Mouse (Mus musculus) forebrain, embryonic 14.5 days (tissue): ENCODE data around the gene Mia2. TPM values are rescaled to one million over a fixed set of nuclear protein-coding genes. Genes with fewer than 3 reads are reported as not detected.

Source experiments
- ATAC-seq: fragments of 200-750 bp; cut with Nextera tagmentation; 2 replicates; pipeline ENCODE4 v1.8.0; 2017; ENCODE audit warnings: mild to moderate bottlenecking, moderate library complexity
- DNase-seq: peaks from one replicate; pipeline ENCODE4 v3.0.0-alpha.2; 2015; ENCODE audit warnings: low spot score
- H3K27ac ChIP-seq: fragments of 300-500 bp; sonication (generic); 2 replicates; pipeline ENCODE4 v1.5.1; 2014; ENCODE audit warnings: low read depth, mild to moderate bottlenecking, control low read depth, low read length, moderate library complexity
- H3K27me3 ChIP-seq: fragments of 300-500 bp; sonication (generic); replicated peaks from 2 replicates; pipeline ENCODE4 v1.6.1; 2014; ENCODE audit warnings: low read length, control low read depth, mixed read lengths; ENCODE audit not compliant: control insufficient read depth, insufficient read depth
- H3K36me3 ChIP-seq: fragments of 300-500 bp; sonication (generic); 2 replicates; pipeline ENCODE4 v1.6.1; 2014; ENCODE audit warnings: low read length, control low read depth; ENCODE audit not compliant: control insufficient read depth, insufficient read depth
- H3K4me1 ChIP-seq: fragments of 300-500 bp; sonication (generic); 2 replicates; pipeline ENCODE4 v1.6.1; 2014; ENCODE audit warnings: antibody characterized with exemption, low read length, control low read depth; ENCODE audit not compliant: control insufficient read depth, insufficient read depth
- H3K4me2 ChIP-seq: fragments of 300-500 bp; sonication (generic); 2 replicates; pipeline ENCODE4 v1.6.1; 2014; ENCODE audit warnings: mild to moderate bottlenecking, control low read depth, low read length
- H3K4me3 ChIP-seq: fragments of 300-500 bp; sonication (generic); 2 replicates; pipeline ENCODE4 v1.5.1; 2014; ENCODE audit warnings: low read depth, low read length, control low read depth
- H3K9ac ChIP-seq: fragments of 300-500 bp; sonication (generic); 2 replicates; pipeline ENCODE4 v1.6.1; 2014; ENCODE audit warnings: mild to moderate bottlenecking, low read length, control low read depth, moderate library complexity
- H3K9me3 ChIP-seq: fragments of 300-500 bp; sonication (generic); replicated peaks from 2 replicates; pipeline ENCODE4 v1.6.1; 2016; ENCODE audit warnings: low read length, control low read depth, mixed read lengths; ENCODE audit not compliant: control insufficient read depth
- WGBS: fragments of 180-500 bp; shearing (Covaris S2); extraction: QIAGEN DNeasy Blood & Tissue Kit; methylation state at CpG from one replicate; pipeline ENCODE4 v1.1.7; 2014; 5-methylcytosine and 5-hydroxymethylcytosine counted together
- polyA plus RNA-seq: library from polyadenylated mRNA; unstranded; fragments of >200 nt; fragmentation: Nextera tagmentation; extraction: Ambion mirVana; gene quantifications from 2 replicates; pipeline ENCODE4 v1.2.1, GENCODE M21; 2014

The Mia2 gene
- polyA plus RNA-seq, 1 experiment from 2014 or later, result 32.3 TPM

DNA sequence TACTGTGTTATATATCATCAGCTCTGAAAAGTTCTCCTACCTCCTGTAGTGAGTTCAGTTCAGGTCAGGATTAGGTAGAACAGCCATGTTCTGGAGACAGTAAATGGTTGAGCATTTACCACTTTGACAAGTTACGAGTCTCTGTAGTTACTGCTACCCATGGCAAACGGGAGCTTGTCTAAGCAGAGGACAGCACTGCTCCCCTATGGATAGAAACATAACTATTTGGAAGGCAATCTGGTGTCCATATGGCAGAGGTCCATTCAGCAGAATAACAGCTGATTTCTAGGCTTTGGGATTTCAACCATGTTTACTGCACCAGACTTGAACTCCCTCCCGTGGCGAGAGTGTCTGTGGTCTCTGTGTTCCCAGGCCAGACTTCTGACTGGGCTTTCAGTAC lies 100.3 kb downstream of the Mia2 start:
- H3K4me2 ChIP-seq, result no peak overlapping the region
- H3K4me1 ChIP-seq, result no peaks in the 10 kb centered on the region
- H3K9ac ChIP-seq, result no peak overlapping the region
- peaks cover 30% of the 10 kb centered on the region for H3K36me3 ChIP-seq
- H3K9me3 ChIP-seq, result no peaks in the 10 kb centered on the region
- WGBS, result 89% methylated on average over 4 of the region's 4 CpGs
- DNase-seq, result no peak
- ATAC-seq, result no peak
- no peaks in the 10 kb centered on the region for H3K27me3 ChIP-seq
- no peak overlapping the region for H3K4me3 ChIP-seq
- H3K27ac ChIP-seq, result no peak overlapping the region

DNA sequence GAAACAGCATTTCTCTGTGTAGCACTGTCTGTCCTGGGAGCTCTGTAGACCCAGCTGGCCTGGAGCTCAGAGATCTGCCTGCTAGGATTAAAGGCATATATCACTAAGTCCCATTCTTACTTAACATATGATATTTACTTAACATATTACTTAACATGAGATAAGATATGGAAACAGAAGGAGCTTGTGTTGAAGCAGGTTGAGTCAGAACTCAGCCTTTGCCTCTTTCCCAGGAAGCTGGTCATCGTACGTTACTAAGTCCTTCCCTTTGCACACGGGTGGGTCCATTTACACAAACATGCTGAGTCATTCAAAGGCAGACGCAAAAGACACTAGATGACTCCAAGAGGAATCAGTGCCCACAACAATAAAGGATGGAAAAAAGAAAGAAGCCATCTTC lies 103.2 kb downstream of the Mia2 start:
- no peak for ATAC-seq
- H3K36me3 ChIP-seq, result peaks cover 41% of the 10 kb centered on the region
- 91% methylated on average over 4 of the region's 4 CpGs for WGBS

DNA sequence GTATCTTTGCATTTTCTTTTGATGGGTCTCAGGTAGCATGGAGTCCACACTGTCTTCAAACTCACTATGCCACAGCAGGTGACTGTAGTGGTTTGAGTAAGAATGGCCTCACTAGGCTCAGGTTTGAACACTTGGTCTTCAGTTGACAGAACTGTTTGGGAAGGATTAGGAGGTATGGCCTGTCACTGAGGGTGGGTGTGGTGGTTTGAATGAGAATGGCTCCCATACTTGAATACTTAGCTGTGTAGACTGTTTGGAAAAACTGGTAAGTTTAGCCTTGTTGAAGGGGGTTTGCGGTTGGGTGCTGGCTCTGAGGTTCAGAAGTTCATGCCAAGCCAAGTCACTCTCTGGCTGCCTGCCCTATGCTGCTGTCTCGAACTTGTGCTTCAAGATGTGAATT lies 103.8 kb downstream of the Mia2 start:
- Histone ChIP-seq H3K27me3 (no peaks in the 10 kb centered on the region), H3K4me2 (no peak overlapping the region), H3K9me3 (no peaks in the 10 kb centered on the region), H3K4me3 (no peak overlapping the region), H3K27ac (no peak overlapping the region), H3K9ac (no peak overlapping the region), H3K36me3 (peaks cover 47% of the 10 kb centered on the region), H3K4me1 (no peaks in the 10 kb centered on the region)
- DNase-seq (no peak), ATAC-seq (no peak)
- 92% methylated on average over 2 of the region's 2 CpGs for WGBS

More for the DNA sequence above, 103.2 kb downstream of the Mia2 start:
- H3K4me2 ChIP-seq, result no peak overlapping the region
- H3K9ac ChIP-seq, result no peak overlapping the region
- no peaks in the 10 kb centered on the region for H3K4me1 ChIP-seq
- H3K4me3 ChIP-seq, result no peak overlapping the region
- no peaks in the 10 kb centered on the region for H3K27me3 ChIP-seq
- no peak for DNase-seq
- no peaks in the 10 kb centered on the region for H3K9me3 ChIP-seq
- no peak overlapping the region for H3K27ac ChIP-seq

DNA sequence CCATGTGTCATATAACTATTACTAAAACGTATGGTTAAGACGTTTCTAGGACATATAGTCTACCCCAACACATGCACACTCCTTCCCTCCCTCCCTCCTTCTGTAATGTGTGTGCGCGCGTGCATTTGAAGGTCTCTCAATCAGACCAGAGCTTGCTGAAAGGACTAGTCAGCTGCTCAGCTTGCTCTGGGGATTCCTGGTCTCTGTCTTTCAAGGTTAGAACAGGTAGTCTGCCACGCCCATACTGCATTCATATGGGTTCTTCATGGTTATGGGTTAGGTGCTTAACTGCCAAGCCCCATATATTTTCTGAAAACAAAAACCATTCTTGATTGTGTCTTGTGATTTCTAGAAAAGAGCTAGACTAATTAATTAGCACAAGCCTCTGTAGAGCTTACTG lies 110.0 kb downstream of the Mia2 start:
- H3K27me3 ChIP-seq, result no peaks in the 10 kb centered on the region
- no peaks in the 10 kb centered on the region for H3K9me3 ChIP-seq
- WGBS, result 94% methylated on average over 6 of the region's 6 CpGs
- no peak overlapping the region for H3K4me2 ChIP-seq
- peaks cover 28% of the 10 kb centered on the region for H3K36me3 ChIP-seq
- H3K4me1 ChIP-seq, result no peaks in the 10 kb centered on the region
- DNase-seq (no peak), ATAC-seq (no peak)
- no peak overlapping the region for H3K27ac ChIP-seq
- no peak overlapping the region for H3K9ac ChIP-seq
- no peak overlapping the region for H3K4me3 ChIP-seq

DNA sequence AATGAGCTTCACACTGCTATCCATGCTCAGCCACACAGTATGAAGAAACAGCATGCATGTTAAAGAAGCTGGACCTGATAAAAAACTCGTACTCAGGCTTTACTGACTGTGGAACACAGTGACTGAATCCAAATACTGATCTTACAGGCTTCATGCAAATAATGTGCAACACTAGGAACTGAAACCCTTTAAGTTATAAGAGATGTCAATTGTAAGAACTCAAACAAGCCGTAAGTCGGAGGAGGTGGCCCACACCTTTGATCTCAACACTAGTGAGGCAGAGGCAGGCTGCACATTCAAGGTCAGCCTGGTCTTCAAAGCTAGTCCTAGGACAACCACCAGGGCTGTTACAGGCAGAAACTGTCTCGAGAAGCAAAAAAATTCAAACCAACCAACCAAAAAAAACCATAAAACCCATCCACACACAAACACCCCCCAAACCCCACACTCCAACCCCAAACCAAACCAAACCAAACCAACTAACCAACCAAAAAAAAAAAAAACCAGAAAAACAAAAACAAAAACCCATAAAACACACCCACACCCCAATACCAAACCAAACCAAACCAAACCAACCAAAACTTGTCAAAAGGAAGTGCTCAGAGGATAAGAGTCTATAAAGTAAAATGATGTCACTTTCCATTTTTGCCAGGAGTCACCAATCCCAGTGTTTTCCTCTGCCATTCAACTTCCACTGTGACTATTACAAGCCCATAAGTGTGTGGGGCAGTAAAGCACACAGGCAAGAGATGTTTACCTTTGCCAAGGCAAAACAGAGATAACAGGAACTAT lies 110.8 kb downstream of the Mia2 start:
- H3K4me2 ChIP-seq, result no peak overlapping the region
- DNase-seq, result no peak
- WGBS, result 92% methylated on average over 4 of the region's 4 CpGs
- peaks cover 22% of the 10 kb centered on the region for H3K36me3 ChIP-seq
- no peaks in the 10 kb centered on the region for H3K27me3 ChIP-seq
- H3K27ac ChIP-seq, result no peak overlapping the region
- no peak for ATAC-seq
- no peaks in the 10 kb centered on the region for H3K9me3 ChIP-seq
- H3K4me3 ChIP-seq, result no peak overlapping the region
- no peak overlapping the region for H3K9ac ChIP-seq
- H3K4me1 ChIP-seq, result no peaks in the 10 kb centered on the region

DNA sequence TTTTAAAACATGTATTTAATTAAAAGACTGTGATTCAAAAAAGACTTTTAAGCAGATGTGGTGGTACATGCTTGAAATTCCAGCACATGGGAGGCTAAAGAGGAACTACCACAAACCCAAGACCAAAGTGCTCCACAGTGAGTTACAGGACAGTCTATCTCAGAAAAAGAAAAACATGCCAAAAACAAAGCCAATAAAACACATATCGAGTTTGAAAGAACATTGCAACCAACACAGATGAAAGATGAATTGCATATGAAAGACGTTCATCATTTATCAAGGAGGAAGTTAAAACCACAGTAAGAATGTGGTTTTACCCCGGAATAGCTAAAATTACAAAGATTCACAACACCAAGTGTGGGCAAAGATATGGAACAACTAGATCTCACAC lies 111.4 kb downstream of the Mia2 start:
- Histone ChIP-seq H3K4me1 (no peaks in the 10 kb centered on the region), H3K27me3 (no peaks in the 10 kb centered on the region), H3K36me3 (peaks cover 21% of the 10 kb centered on the region), H3K9ac (no peak overlapping the region), H3K4me3 (no peak overlapping the region), H3K4me2 (no peak overlapping the region), H3K27ac (no peak overlapping the region), H3K9me3 (no peaks in the 10 kb centered on the region)
- DNase-seq (no peak), ATAC-seq (no peak)
- WGBS, result 93% methylated on average over 3 of the region's 3 CpGs

DNA sequence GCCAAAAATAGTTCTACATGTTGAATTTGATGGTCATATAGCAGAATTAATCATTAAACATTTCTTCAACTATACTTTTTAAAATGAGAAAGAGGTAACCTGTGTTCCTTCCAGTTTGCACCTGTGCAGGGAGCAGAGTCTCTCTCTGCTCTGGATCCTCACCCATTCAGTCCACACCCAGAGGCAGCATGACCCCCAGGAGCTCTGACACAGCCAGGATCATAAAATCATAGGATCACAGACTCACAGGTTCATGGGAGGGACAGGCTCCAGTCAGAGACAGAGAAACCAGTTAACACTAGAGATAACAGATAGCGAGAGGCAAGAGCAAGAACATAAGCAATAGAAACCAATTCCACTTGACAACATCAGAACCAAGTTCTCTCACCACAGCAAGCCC lies 112.2 kb downstream of the Mia2 start:
- H3K36me3 ChIP-seq, result peaks cover 16% of the 10 kb centered on the region
- no peak overlapping the region for H3K9ac ChIP-seq
- H3K27me3 ChIP-seq, result no peaks in the 10 kb centered on the region
- WGBS, result 100% methylated on average over 1 of the region's 1 CpGs
- DNase-seq (no peak), ATAC-seq (no peak)
- H3K4me2 ChIP-seq, result no peak overlapping the region
- H3K27ac ChIP-seq, result no peak overlapping the region
- no peaks in the 10 kb centered on the region for H3K4me1 ChIP-seq
- H3K4me3 ChIP-seq, result no peak overlapping the region
- H3K9me3 ChIP-seq, result no peaks in the 10 kb centered on the region

DNA sequence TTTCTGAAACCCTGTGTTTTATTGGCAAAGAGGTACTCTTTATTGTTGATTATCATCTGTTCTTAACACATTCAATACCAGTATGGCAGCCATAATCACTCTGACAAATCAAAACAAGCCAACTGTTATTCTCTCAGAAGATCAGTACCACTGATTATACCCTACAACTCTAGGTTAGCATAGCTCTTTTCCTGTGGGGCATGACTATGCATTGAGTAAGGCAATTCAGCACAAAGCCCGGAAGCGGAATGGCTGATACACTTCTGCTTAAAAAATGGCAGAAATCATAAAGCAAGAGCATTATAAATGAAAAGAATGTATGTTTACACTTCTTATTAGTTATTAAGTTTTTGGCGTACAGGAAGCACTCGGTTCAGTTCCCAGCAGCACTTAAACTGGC lies 120.6 kb downstream of the Mia2 start:
- WGBS, result 84% methylated on average over 4 of the region's 4 CpGs
- Histone ChIP-seq H3K4me2 (peak overlapping the region; percentile 8; the same call in 1 of the 2 replicates), H3K4me3 (no peak overlapping the region), H3K9ac (no peak overlapping the region), H3K27me3 (no peaks in the 10 kb centered on the region), H3K36me3 (no peaks in the 10 kb centered on the region), H3K9me3 (no peaks in the 10 kb centered on the region), H3K27ac (no peak overlapping the region), H3K4me1 (peaks cover 25% of the 10 kb centered on the region)
- DNase-seq (peak; percentile 13), ATAC-seq (no peak)

DNA sequence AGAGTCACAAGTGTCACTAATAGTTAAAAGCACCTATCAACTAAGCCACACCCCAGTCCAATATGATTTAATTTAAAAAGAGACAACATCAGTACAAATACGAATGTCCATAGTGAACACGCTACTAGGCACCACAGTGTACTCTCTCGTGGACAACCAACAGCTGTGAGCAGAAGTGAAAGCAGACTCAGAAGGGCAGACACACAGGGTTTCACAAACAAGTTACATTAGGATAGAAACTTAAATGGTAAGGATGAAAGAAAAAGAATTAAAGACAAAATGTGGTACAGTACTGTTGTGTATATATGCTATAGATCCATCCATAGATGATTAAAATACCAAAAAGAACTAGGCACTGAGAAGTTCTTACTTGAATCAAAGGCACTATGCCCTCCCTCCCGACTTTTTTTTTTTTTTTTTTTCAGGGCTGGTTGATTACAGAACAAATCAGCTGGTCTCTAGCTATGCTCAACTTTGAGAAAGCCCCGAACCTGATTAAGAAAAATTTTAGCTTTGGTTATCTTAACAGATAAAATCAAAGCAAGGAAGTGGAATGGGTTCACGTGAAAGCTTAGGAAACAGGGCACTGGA lies 121.2 kb downstream of the Mia2 start:
- Histone ChIP-seq H3K4me3 (no peak overlapping the region), H3K36me3 (no peaks in the 10 kb centered on the region), H3K4me1 (peaks cover 25% of the 10 kb centered on the region), H3K9ac (no peak overlapping the region), H3K4me2 (0 out of 2 replicates have a peak overlapping the region, but pooled peaks have one; percentile 8), H3K9me3 (no peaks in the 10 kb centered on the region), H3K27ac (no peak overlapping the region), H3K27me3 (no peaks in the 10 kb centered on the region)
- ATAC-seq, result no peak
- 82% methylated on average over 6 of the region's 6 CpGs for WGBS
- no peak for DNase-seq
